Mouse (Mus musculus): ENCODE measurements at regions not wholly inside any gene's neighbourhood (a gene's known extent, or its start where the extent isn't known, plus 50 kb on each side); places are given as distances from the start of the nearest gene placed in this dataset.

- ATAC-seq (ENCODE audit: insufficient number of reproducible peaks, low FRiP score, low TSS enrichment, low read depth) = no peak
- Histone ChIP-seq H3K27me3 (no peaks in the 10 kb centered on the region), H3K4me3 (replicated peaks) (no peak overlapping the region), H3K27ac (replicated peaks) (no peak overlapping the region), H3K36me3 (no peaks in the 10 kb centered on the region), H3K4me1 (no peaks in the 10 kb centered on the region), H3K9me3 (replicated peaks) (no peaks in the 10 kb centered on the region), H3K9ac (no peak overlapping the region), H3K4me2 (replicated peaks) (no peak overlapping the region)
- WGBS = 55% methylated on average over 4 of the region's 4 CpGs
These were observed 360.9 kb upstream of the Pkn2 start for GRCm38 (mm10) chr3:143242691-143243090.

GRCm38 (mm10) chr3:143240545-143241383, 359.0 kb upstream of the Pkn2 start:
- Histone ChIP-seq H3K27me3 (no peaks in the 10 kb centered on the region), H3K4me1 (no peaks in the 10 kb centered on the region), H3K9me3 (replicated peaks) (no peaks in the 10 kb centered on the region), H3K27ac (replicated peaks) (no peak overlapping the region), H3K4me2 (replicated peaks) (no peak overlapping the region), H3K36me3 (no peaks in the 10 kb centered on the region), H3K9ac (no peak overlapping the region), H3K4me3 (replicated peaks) (no peak overlapping the region)
- ATAC-seq (ENCODE audit: insufficient number of reproducible peaks, low FRiP score, low TSS enrichment, low read depth) = no peak
- 61% methylated on average over 7 of the region's 7 CpGs for WGBS

- Histone ChIP-seq H3K4me2 (replicated peaks) (no peak overlapping the region), H3K9me3 (replicated peaks) (no peaks in the 10 kb centered on the region), H3K27me3 (no peaks in the 10 kb centered on the region), H3K4me1 (no peaks in the 10 kb centered on the region), H3K27ac (replicated peaks) (no peak overlapping the region), H3K36me3 (no peaks in the 10 kb centered on the region), H3K9ac (no peak overlapping the region), H3K4me3 (replicated peaks) (no peak overlapping the region)
- 67% methylated on average over 6 of the region's 6 CpGs for WGBS
- no peak for ATAC-seq (ENCODE audit: insufficient number of reproducible peaks, low FRiP score, low TSS enrichment, low read depth)
These were observed 356.7 kb upstream of the Pkn2 start for GRCm38 (mm10) chr3:143238546-143238945.

GRCm38 (mm10) chr3:143223999-143224729, 342.4 kb upstream of the Pkn2 start:
- Histone ChIP-seq H3K4me1 (no peaks in the 10 kb centered on the region), H3K9ac (no peak overlapping the region), H3K4me3 (replicated peaks) (no peak overlapping the region), H3K9me3 (replicated peaks) (no peaks in the 10 kb centered on the region), H3K4me2 (replicated peaks) (no peak overlapping the region), H3K27ac (replicated peaks) (no peak overlapping the region), H3K36me3 (no peaks in the 10 kb centered on the region), H3K27me3 (no peaks in the 10 kb centered on the region)
- 37% methylated on average over 6 of the region's 6 CpGs for WGBS
- ATAC-seq (ENCODE audit: insufficient number of reproducible peaks, low FRiP score, low TSS enrichment, low read depth) = no peak

- Histone ChIP-seq H3K4me3 (replicated peaks) (no peak overlapping the region), H3K27me3 (no peaks in the 10 kb centered on the region), H3K36me3 (no peaks in the 10 kb centered on the region), H3K27ac (replicated peaks) (no peak overlapping the region), H3K9me3 (replicated peaks) (no peaks in the 10 kb centered on the region), H3K4me1 (no peaks in the 10 kb centered on the region), H3K4me2 (replicated peaks) (no peak overlapping the region), H3K9ac (no peak overlapping the region)
- 82% methylated on average over 6 of the region's 6 CpGs for WGBS
- no peak for ATAC-seq (ENCODE audit: insufficient number of reproducible peaks, low FRiP score, low TSS enrichment, low read depth)
These were observed 311.6 kb upstream of the Pkn2 start for GRCm38 (mm10) chr3:143193263-143193970.

- H3K4me2 ChIP-seq (replicated peaks) = no peak overlapping the region
- H3K27me3 ChIP-seq = no peaks in the 10 kb centered on the region
- no peaks in the 10 kb centered on the region for H3K4me1 ChIP-seq
- H3K9me3 ChIP-seq (replicated peaks) = no peaks in the 10 kb centered on the region
- no peak overlapping the region for H3K27ac ChIP-seq (replicated peaks)
- no peak for ATAC-seq (ENCODE audit: insufficient number of reproducible peaks, low FRiP score, low TSS enrichment, low read depth)
- H3K9ac ChIP-seq = no peak overlapping the region
- no peaks in the 10 kb centered on the region for H3K36me3 ChIP-seq
- 21% methylated on average over 7 of the region's 7 CpGs for WGBS
- H3K4me3 ChIP-seq (replicated peaks) = no peak overlapping the region
These were observed 307.1 kb upstream of the Pkn2 start for GRCm38 (mm10) chr3:143188931-143189330.

- Histone ChIP-seq H3K4me2 (replicated peaks) (no peak overlapping the region), H3K9ac (no peak overlapping the region), H3K27ac (replicated peaks) (no peak overlapping the region), H3K9me3 (replicated peaks) (no peaks in the 10 kb centered on the region), H3K36me3 (no peaks in the 10 kb centered on the region), H3K4me3 (replicated peaks) (no peak overlapping the region), H3K4me1 (no peaks in the 10 kb centered on the region), H3K27me3 (no peaks in the 10 kb centered on the region)
- ATAC-seq (ENCODE audit: insufficient number of reproducible peaks, low FRiP score, low TSS enrichment, low read depth) = no peak
- WGBS = 89% methylated on average over 4 of the region's 4 CpGs
These were observed 292.2 kb upstream of the Pkn2 start for GRCm38 (mm10) chr3:143173971-143174370.

- Histone ChIP-seq H3K4me2 (replicated peaks) (no peak overlapping the region), H3K4me1 (no peaks in the 10 kb centered on the region), H3K9ac (no peak overlapping the region), H3K27ac (replicated peaks) (no peak overlapping the region), H3K4me3 (replicated peaks) (no peak overlapping the region), H3K36me3 (no peaks in the 10 kb centered on the region), H3K27me3 (no peaks in the 10 kb centered on the region), H3K9me3 (replicated peaks) (no peaks in the 10 kb centered on the region)
- ATAC-seq (ENCODE audit: insufficient number of reproducible peaks, low FRiP score, low TSS enrichment, low read depth) = no peak
- WGBS = 72% methylated on average over 1 of the region's 1 CpGs
These were observed 280.6 kb upstream of the Pkn2 start for GRCm38 (mm10) chr3:143162444-143162843.

GRCm38 (mm10) chr3:143161993-143162392, 280.2 kb upstream of the Pkn2 start:
- H3K9me3 ChIP-seq (replicated peaks) = no peaks in the 10 kb centered on the region
- H3K36me3 ChIP-seq = no peaks in the 10 kb centered on the region
- WGBS = 79% methylated on average over 6 of the region's 6 CpGs
- no peaks in the 10 kb centered on the region for H3K4me1 ChIP-seq
- H3K27me3 ChIP-seq = no peaks in the 10 kb centered on the region
- no peak for ATAC-seq (ENCODE audit: insufficient number of reproducible peaks, low FRiP score, low TSS enrichment, low read depth)
- no peak overlapping the region for H3K27ac ChIP-seq (replicated peaks)
- H3K9ac ChIP-seq = no peak overlapping the region
- no peak overlapping the region for H3K4me2 ChIP-seq (replicated peaks)
- no peak overlapping the region for H3K4me3 ChIP-seq (replicated peaks)

- no peak for ATAC-seq (ENCODE audit: insufficient number of reproducible peaks, low FRiP score, low TSS enrichment, low read depth)
- H3K27me3 ChIP-seq = no peaks in the 10 kb centered on the region
- no peak overlapping the region for H3K9ac ChIP-seq
- no peak overlapping the region for H3K4me3 ChIP-seq (replicated peaks)
- H3K4me1 ChIP-seq = no peaks in the 10 kb centered on the region
- no peak overlapping the region for H3K4me2 ChIP-seq (replicated peaks)
- 35% methylated on average over 5 of the region's 5 CpGs for WGBS
- H3K9me3 ChIP-seq (replicated peaks) = no peaks in the 10 kb centered on the region
- H3K27ac ChIP-seq (replicated peaks) = no peak overlapping the region
- H3K36me3 ChIP-seq = no peaks in the 10 kb centered on the region
These were observed 276.8 kb upstream of the Pkn2 start for GRCm38 (mm10) chr3:143158568-143158967.

- Histone ChIP-seq H3K9ac (no peak overlapping the region), H3K4me3 (replicated peaks) (no peak overlapping the region), H3K4me2 (replicated peaks) (no peak overlapping the region), H3K27ac (replicated peaks) (no peak overlapping the region), H3K9me3 (replicated peaks) (no peaks in the 10 kb centered on the region), H3K4me1 (no peaks in the 10 kb centered on the region), H3K27me3 (no peaks in the 10 kb centered on the region), H3K36me3 (no peaks in the 10 kb centered on the region)
- no peak for ATAC-seq (ENCODE audit: insufficient number of reproducible peaks, low FRiP score, low TSS enrichment, low read depth)
These were observed 275.1 kb upstream of the Pkn2 start for GRCm38 (mm10) chr3:143156733-143157524.

Data from embryonic facial prominence, embryonic 15.5 days (tissue).